Mouse (Mus musculus) lung, postnatal 36 days (tissue): ENCODE results near the gene Krtap6-5.
"Not testable (repeated sequence)": the region's sequence is repeated elsewhere in the genome, so short reads cannot be mapped to it uniquely, and the experiment has no call there.

Source experiments
- DNase-seq: peaks from one replicate; pipeline ENCODE4 v3.0.0; 2022; ENCODE audit warnings: mixed read lengths

The Krtap6-5 gene

DNA sequence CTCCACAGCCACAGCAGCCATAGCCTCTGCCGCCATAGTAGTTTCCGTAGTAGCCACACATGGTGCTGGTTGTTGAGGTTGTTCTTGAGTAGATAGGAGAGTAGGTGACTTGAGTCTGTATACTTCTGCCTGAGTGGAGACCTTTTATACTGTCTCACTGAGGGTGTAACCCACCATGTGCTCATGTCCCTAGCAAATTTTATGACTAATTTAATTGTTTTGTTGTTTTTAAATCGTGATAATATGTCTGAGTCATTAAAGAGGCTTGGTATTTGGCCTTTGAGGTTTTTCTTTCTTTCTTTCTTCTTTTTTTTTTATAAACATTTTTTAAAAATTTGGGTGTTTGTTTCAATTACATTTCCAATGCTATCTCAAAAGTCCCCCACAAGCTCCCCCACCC, at the start of gene Krtap6-5:
Gene Krtap6-5 (minus strand): TSS at position 101 of the 400 bp plus-strand sequence.
- DNase-seq = no peak

GRCm38 (mm10) chr16:89071041-89071440, 23.4 kb upstream of the Krtap6-5 start:
- not testable (repeated sequence) for DNase-seq

GRCm38 (mm10) chr16:89063902-89064301, 16.2 kb upstream of the Krtap6-5 start, which contains the start of gene 1110025L11Rik:
Gene 1110025L11Rik, minus strand, starts transcription at chr16:89064002.
- not testable (repeated sequence) for DNase-seq

GRCm38 (mm10) chr16:89041372-89041771, 6.3 kb downstream of the Krtap6-5 start, which contains the start of gene Gm10228:
Gene Gm10228, minus strand, starts transcription at chr16:89041472.
- DNase-seq = not testable (repeated sequence)

- not testable (repeated sequence) for DNase-seq
Observed at GRCm38 (mm10) chr16:89031399-89031798, 16.3 kb downstream of the Krtap6-5 start, which contains the start of gene Krtap6-1. Gene Krtap6-1, plus strand, starts transcription at chr16:89031699.

GRCm38 (mm10) chr16:89014984-89015383, 32.7 kb downstream of the Krtap6-5 start, which contains the start of gene Gm10229:
Gene Gm10229, plus strand, starts transcription at chr16:89015284.
- not testable (repeated sequence) for DNase-seq

DNA sequence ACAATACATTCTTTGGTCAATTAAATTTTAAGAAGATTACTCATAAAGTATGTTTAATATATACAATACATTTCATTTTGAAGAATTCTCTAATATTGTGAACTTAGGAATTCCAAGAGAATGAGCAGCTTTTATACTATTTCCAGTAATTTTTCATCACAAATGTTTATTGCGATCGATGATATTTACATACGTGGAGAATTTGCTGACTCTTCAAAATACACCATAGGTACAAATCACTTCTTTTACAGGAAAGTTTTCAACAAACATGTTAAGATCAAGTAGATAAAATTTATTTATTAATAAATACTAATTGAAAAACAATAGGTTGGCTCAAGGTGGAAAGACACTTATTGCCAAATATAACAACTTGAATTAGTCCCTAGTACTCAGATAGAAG, 33.7 kb downstream of the Krtap6-5 start:
- no peak for DNase-seq

DNA sequence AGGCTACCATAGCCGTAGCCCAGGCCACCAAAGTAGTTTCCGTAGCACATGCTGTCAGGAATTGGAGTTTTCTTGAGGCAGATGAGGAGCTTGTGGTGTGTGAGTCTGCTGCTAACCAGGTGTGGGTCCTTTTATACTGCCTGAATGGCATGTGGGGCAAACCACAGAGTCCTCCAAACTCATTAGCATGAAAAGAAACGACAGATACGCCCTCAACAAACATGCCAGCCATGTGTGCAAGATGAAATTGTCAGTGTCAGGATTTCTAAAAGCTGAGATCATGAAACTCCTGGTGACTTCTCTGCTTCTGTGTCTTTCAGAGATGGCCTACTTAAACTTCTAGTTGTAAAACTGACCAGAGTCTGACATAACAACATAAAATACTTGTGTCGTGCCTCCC, 37.0 kb downstream of the Krtap6-5 start, which contains the start of gene Krtap22-2:
Gene Krtap22-2 (minus strand): TSS at position 101 of the 400 bp plus-strand sequence.
- no peak for DNase-seq
